Mouse (Mus musculus) liver, embryonic 13.5 days (tissue): Measurements from ENCODE around the gene Pgd. TPM values are rescaled to one million over a fixed set of nuclear protein-coding genes. Genes with fewer than 3 reads are reported as not detected.
A peak's percentile ranks its signal among the peaks of the same experiment; 100 is the strongest.
"Not testable (repeated sequence)": the region's sequence is repeated elsewhere in the genome, so short reads cannot be mapped to it uniquely, and the experiment has no call there.

ENCODE experiments used
- ATAC-seq: fragments of 200-750 bp; cut with Nextera tagmentation; 2 replicates; pipeline ENCODE4 v1.8.0; 2017; ENCODE audit warnings: low read depth, mild to moderate bottlenecking, moderate number of reproducible peaks, moderate library complexity
- DNase-seq: peaks from one replicate; pipeline ENCODE4 v3.0.0; 2022
- H3K27ac ChIP-seq: fragments of 300-500 bp; sonication (generic); 2 replicates; pipeline ENCODE4 v1.5.1; 2015; ENCODE audit warnings: moderate library complexity, mild to moderate bottlenecking, inconsistent platforms
- H3K27me3 ChIP-seq: fragments of 300-500 bp; sonication (generic); 2 replicates; pipeline ENCODE4 v1.6.1; 2015; ENCODE audit warnings: mild to moderate bottlenecking, inconsistent platforms
- H3K36me3 ChIP-seq: fragments of 300-500 bp; sonication (generic); 2 replicates; pipeline ENCODE4 v1.6.1; 2015; ENCODE audit warnings: mild to moderate bottlenecking, inconsistent platforms
- H3K4me1 ChIP-seq: fragments of 300-500 bp; sonication (generic); replicated peaks from 2 replicates; pipeline ENCODE4 v1.6.1; 2015; ENCODE audit warnings: inconsistent platforms
- H3K4me2 ChIP-seq: fragments of 300-500 bp; sonication (generic); 2 replicates; pipeline ENCODE4 v1.6.1; 2015; ENCODE audit warnings: inconsistent platforms, mild to moderate bottlenecking, moderate library complexity
- H3K4me3 ChIP-seq: fragments of 300-500 bp; sonication (generic); replicated peaks from 2 replicates; pipeline ENCODE4 v1.5.1; 2015; ENCODE audit warnings: mild to moderate bottlenecking, inconsistent platforms
- H3K9ac ChIP-seq: fragments of 300-500 bp; sonication (generic); 2 replicates; pipeline ENCODE4 v1.6.1; 2015; ENCODE audit warnings: mild to moderate bottlenecking, inconsistent platforms
- H3K9me3 ChIP-seq: fragments of 300-500 bp; sonication (generic); replicated peaks from 2 replicates; pipeline ENCODE4 v1.6.1; 2016; ENCODE audit warnings: inconsistent platforms
- WGBS: fragments of 180-500 bp; shearing (Covaris S2); methylation state at CpG from one replicate; pipeline ENCODE4 v1.1.7; 2015; ENCODE audit not compliant: insufficient replicate concordance; 5-methylcytosine and 5-hydroxymethylcytosine counted together
- polyA plus RNA-seq: library from polyadenylated mRNA; unstranded; fragments of >200 nt; fragmentation: Nextera tagmentation; extraction: Ambion mirVana; gene quantifications from 2 replicates; pipeline ENCODE4 v1.2.1, GENCODE M21; 2015

Gene Pgd
- polyA plus RNA-seq, result 74.7 and 80.2 TPM in 2 replicates

- H3K36me3 ChIP-seq, result peaks cover 29% of the 10 kb centered on the region
- no peaks in the 10 kb centered on the region for H3K27me3 ChIP-seq
- peak within 1 kb of the TSS; percentile 85 for H3K4me3 ChIP-seq
- peak within 1 kb of the TSS; percentile 82 for H3K27ac ChIP-seq
- peak within 1 kb of the TSS; percentile 96 for H3K4me2 ChIP-seq
- DNase-seq (peak; percentile 95), ATAC-seq (peak; percentile 99)
- peak within 1 kb of the TSS; percentile 91 for H3K9ac ChIP-seq
- under 1% methylated on average over 59 of the region's 59 CpGs for WGBS
- no peaks in the 10 kb centered on the region for H3K9me3 ChIP-seq
- peaks cover 65% of the 10 kb centered on the region for H3K4me1 ChIP-seq
These were observed at the start of gene Pgd for GRCm38 (mm10) chr4:149166215-149166946. Pgd (minus strand) TSS chr4:149166771.

GRCm38 (mm10) chr4:149215982-149216381 lies 49.4 kb upstream of the Pgd start:
- DNase-seq, result no peak
- Histone ChIP-seq H3K9me3 (no peaks in the 10 kb centered on the region), H3K36me3 (peaks cover 37% of the 10 kb centered on the region), H3K9ac (no peak overlapping the region), H3K4me3 (no peak overlapping the region), H3K4me2 (no peak overlapping the region), H3K4me1 (no peaks in the 10 kb centered on the region), H3K27me3 (no peaks in the 10 kb centered on the region), H3K27ac (no peak overlapping the region)
- 82% methylated on average over 9 of the region's 9 CpGs for WGBS
- no peak for ATAC-seq

- H3K27me3 ChIP-seq, result no peaks in the 10 kb centered on the region
- ATAC-seq (no peak), DNase-seq (no peak)
- H3K9me3 ChIP-seq, result no peaks in the 10 kb centered on the region
- peaks cover 36% of the 10 kb centered on the region for H3K36me3 ChIP-seq
- no peak overlapping the region for H3K4me2 ChIP-seq
- no peak overlapping the region for H3K9ac ChIP-seq
- H3K4me3 ChIP-seq, result no peak overlapping the region
- no peaks in the 10 kb centered on the region for H3K4me1 ChIP-seq
- 57% methylated on average over 2 of the region's 2 CpGs for WGBS
- no peak overlapping the region for H3K27ac ChIP-seq
These were observed 48.8 kb upstream of the Pgd start for GRCm38 (mm10) chr4:149215397-149215796.

- not testable (repeated sequence) for H3K27ac ChIP-seq, H3K4me1 ChIP-seq, H3K4me3 ChIP-seq, H3K4me2 ChIP-seq, DNase-seq, H3K9me3 ChIP-seq, H3K9ac ChIP-seq, H3K27me3 ChIP-seq, ATAC-seq
- H3K36me3 ChIP-seq, result peaks cover 36% of the 10 kb centered on the region
- 89% methylated on average over 2 of the region's 2 CpGs for whole genome bisulfite sequencing
These were observed 47.9 kb upstream of the Pgd start for GRCm38 (mm10) chr4:149214468-149214867.

- Histone ChIP-seq H3K9me3 (no peaks in the 10 kb centered on the region), H3K4me1 (no peaks in the 10 kb centered on the region), H3K27ac (no peak overlapping the region), H3K36me3 (peaks cover 36% of the 10 kb centered on the region), H3K9ac (no peak overlapping the region), H3K4me3 (no peak overlapping the region), H3K4me2 (no peak overlapping the region), H3K27me3 (no peaks in the 10 kb centered on the region)
- DNase-seq (no peak), ATAC-seq (no peak)
- 77% methylated on average over 9 of the region's 9 CpGs for WGBS
These were observed 46.9 kb upstream of the Pgd start for GRCm38 (mm10) chr4:149213466-149213865.

- H3K4me3 ChIP-seq, DNase-seq, H3K4me1 ChIP-seq, H3K27me3 ChIP-seq, H3K9me3 ChIP-seq, H3K4me2 ChIP-seq, H3K27ac ChIP-seq, ATAC-seq, H3K9ac ChIP-seq: not testable (repeated sequence)
- 77% methylated on average over 6 of the region's 6 CpGs for WGBS
- H3K36me3 ChIP-seq, result peaks cover 39% of the 10 kb centered on the region
These were observed 44.9 kb upstream of the Pgd start for GRCm38 (mm10) chr4:149211441-149211840.

GRCm38 (mm10) chr4:149202467-149202866 lies 35.9 kb upstream of the Pgd start:
- Histone ChIP-seq H3K36me3 (peaks cover 13% of the 10 kb centered on the region), H3K4me2 (no peak overlapping the region), H3K4me3 (no peak overlapping the region), H3K27ac (no peak overlapping the region), H3K9me3 (no peaks in the 10 kb centered on the region), H3K9ac (no peak overlapping the region), H3K27me3 (no peaks in the 10 kb centered on the region), H3K4me1 (no peaks in the 10 kb centered on the region)
- no peak for ATAC-seq
- 65% methylated on average over 3 of the region's 3 CpGs for WGBS
- no peak for DNase-seq

GRCm38 (mm10) chr4:149201110-149201509 lies 34.5 kb upstream of the Pgd start:
- no peaks in the 10 kb centered on the region for H3K27me3 ChIP-seq
- H3K36me3 ChIP-seq, result peaks cover 13% of the 10 kb centered on the region
- no peak for DNase-seq
- no peak for ATAC-seq
- no peak overlapping the region for H3K27ac ChIP-seq
- no peak overlapping the region for H3K9ac ChIP-seq
- H3K4me2 ChIP-seq, result no peak overlapping the region
- no peaks in the 10 kb centered on the region for H3K9me3 ChIP-seq
- no peaks in the 10 kb centered on the region; the same call in 1 of the 2 replicates for H3K4me1 ChIP-seq
- H3K4me3 ChIP-seq, result no peak overlapping the region
- WGBS, result 63% methylated on average over 4 of the region's 4 CpGs

GRCm38 (mm10) chr4:149197180-149197579 lies 30.6 kb upstream of the Pgd start:
- ATAC-seq (no peak), DNase-seq (no peak)
- Histone ChIP-seq H3K4me1 (no peaks in the 10 kb centered on the region; the same call in 1 of the 2 replicates), H3K4me3 (no peak overlapping the region), H3K9ac (no peak overlapping the region), H3K4me2 (no peak overlapping the region), H3K27me3 (no peaks in the 10 kb centered on the region), H3K27ac (no peak overlapping the region), H3K9me3 (no peaks in the 10 kb centered on the region), H3K36me3 (peaks cover 12% of the 10 kb centered on the region; the same call in 1 of the 2 replicates)
- WGBS, result 34% methylated on average over 1 of the region's 1 CpGs

GRCm38 (mm10) chr4:149191103-149191502 lies 24.5 kb upstream of the Pgd start:
- H3K9me3 ChIP-seq, result no peaks in the 10 kb centered on the region
- no peaks in the 10 kb centered on the region for H3K27me3 ChIP-seq
- 54% methylated on average over 7 of the region's 7 CpGs for WGBS
- H3K4me1 ChIP-seq, result peaks cover 3% of the 10 kb centered on the region; the same call in 1 of the 2 replicates
- no peak overlapping the region for H3K27ac ChIP-seq
- no peak for ATAC-seq
- no peak overlapping the region for H3K4me3 ChIP-seq
- DNase-seq, result no peak
- H3K9ac ChIP-seq, result no peak overlapping the region
- peaks cover 6% of the 10 kb centered on the region; the same call in 1 of the 2 replicates for H3K36me3 ChIP-seq
- no peak overlapping the region for H3K4me2 ChIP-seq

GRCm38 (mm10) chr4:149188563-149188962 lies 22.0 kb upstream of the Pgd start:
- no peaks in the 10 kb centered on the region for H3K27me3 ChIP-seq
- ATAC-seq (no peak), DNase-seq (no peak)
- H3K27ac ChIP-seq, result no peak overlapping the region
- WGBS, result 79% methylated on average over 2 of the region's 2 CpGs
- H3K4me1 ChIP-seq, result peaks cover 3% of the 10 kb centered on the region; the same call in 1 of the 2 replicates
- H3K4me3 ChIP-seq, result no peak overlapping the region
- no peak overlapping the region for H3K9ac ChIP-seq
- H3K4me2 ChIP-seq, result no peak overlapping the region
- peaks cover 8% of the 10 kb centered on the region; the same call in 1 of the 2 replicates for H3K36me3 ChIP-seq
- no peaks in the 10 kb centered on the region for H3K9me3 ChIP-seq

GRCm38 (mm10) chr4:149182755-149183154 lies 16.2 kb upstream of the Pgd start:
- Histone ChIP-seq H3K9ac (no peak overlapping the region), H3K4me2 (no peak overlapping the region), H3K36me3 (peaks cover 17% of the 10 kb centered on the region), H3K9me3 (no peaks in the 10 kb centered on the region), H3K4me3 (no peak overlapping the region), H3K27ac (no peak overlapping the region), H3K27me3 (no peaks in the 10 kb centered on the region), H3K4me1 (peaks cover 4% of the 10 kb centered on the region)
- DNase-seq, result no peak
- no peak for ATAC-seq
- WGBS, result 42% methylated on average over 4 of the region's 4 CpGs
